Mouse (Mus musculus) hindbrain, embryonic 14.5 days (tissue): ENCODE measurements around the gene Srrt. TPM values are rescaled to one million over a fixed set of nuclear protein-coding genes. Genes with fewer than 3 reads are reported as not detected.
A peak's percentile ranks its signal among the peaks of the same experiment; 100 is the strongest.

ENCODE experiments used
- ATAC-seq: fragments of 200-750 bp; cut with Nextera tagmentation; 2 replicates; pipeline ENCODE4 v1.8.0; 2017; ENCODE audit warnings: moderate number of reproducible peaks, mild to moderate bottlenecking, moderate TSS enrichment, moderate library complexity; ENCODE audit not compliant: low FRiP score
- DNase-seq: peaks from one replicate; pipeline ENCODE4 v3.0.0-alpha.2; 2015; ENCODE audit warnings: low spot score
- H3K27ac ChIP-seq: fragments of 300-500 bp; sonication (generic); 2 replicates; pipeline ENCODE4 v1.5.1; 2014; ENCODE audit warnings: mild to moderate bottlenecking, moderate library complexity
- H3K27me3 ChIP-seq: fragments of 300-500 bp; sonication (generic); 2 replicates; pipeline ENCODE4 v1.6.1; 2014; ENCODE audit warnings: mild to moderate bottlenecking, low read length, mixed read lengths; ENCODE audit not compliant: control insufficient read depth, insufficient read depth
- H3K36me3 ChIP-seq: fragments of 300-500 bp; sonication (generic); replicated peaks from 2 replicates; pipeline ENCODE4 v1.6.1; 2014; ENCODE audit not compliant: control insufficient read depth, insufficient read depth
- H3K4me1 ChIP-seq: fragments of 300-500 bp; sonication (generic); replicated peaks from 2 replicates; pipeline ENCODE4 v1.6.1; 2014; ENCODE audit warnings: antibody characterized with exemption, low read length, mixed read lengths; ENCODE audit not compliant: control insufficient read depth, insufficient read depth
- H3K4me2 ChIP-seq: fragments of 300-500 bp; sonication (generic); replicated peaks from 2 replicates; pipeline ENCODE4 v1.6.1; 2014; ENCODE audit warnings: mild to moderate bottlenecking, moderate library complexity
- H3K4me3 ChIP-seq: fragments of 300-500 bp; sonication (generic); replicated peaks from 2 replicates; pipeline ENCODE4 v1.5.1; 2014; ENCODE audit warnings: mild to moderate bottlenecking, low read length
- H3K9ac ChIP-seq: fragments of 300-500 bp; sonication (generic); 2 replicates; pipeline ENCODE4 v1.6.1; 2014
- H3K9me3 ChIP-seq: fragments of 300-500 bp; sonication (generic); 2 replicates; pipeline ENCODE4 v1.6.1; 2016; ENCODE audit warnings: low read length; ENCODE audit not compliant: control insufficient read depth
- WGBS: fragments of 180-500 bp; shearing (Covaris S2); extraction: QIAGEN DNeasy Blood & Tissue Kit; methylation state at CpG from one replicate; pipeline ENCODE4 v1.1.7; 2014; 5-methylcytosine and 5-hydroxymethylcytosine counted together
- polyA plus RNA-seq: library from polyadenylated mRNA; unstranded; fragments of >200 nt; fragmentation: Nextera tagmentation; extraction: Ambion mirVana; gene quantifications from 2 replicates; pipeline ENCODE4 v1.2.1, GENCODE M21; 2014

Gene Srrt
- polyA plus RNA-seq, 1 experiment from 2014 or later: 75.0 TPM

DNA sequence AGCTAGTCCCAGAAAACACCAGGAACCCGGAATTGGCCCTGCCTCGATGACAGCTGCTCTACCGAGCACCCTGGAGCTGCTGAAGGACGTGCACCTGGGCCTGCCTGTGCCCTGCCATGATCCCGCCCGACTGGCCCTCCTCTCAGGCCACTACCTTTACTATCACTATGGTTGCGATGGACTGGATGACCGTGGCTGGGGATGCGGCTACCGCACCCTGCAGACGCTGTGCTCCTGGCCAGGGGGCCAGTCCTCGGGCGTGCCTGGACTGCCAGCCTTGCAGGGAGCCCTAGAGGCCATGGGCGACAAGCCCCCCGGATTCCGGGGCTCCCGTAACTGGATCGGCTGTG, 12.8 kb downstream of the Srrt start:
- Histone ChIP-seq H3K4me1 (peaks cover 16% of the 10 kb centered on the region), H3K9me3 (no peaks in the 10 kb centered on the region), H3K27me3 (peaks cover 23% of the 10 kb centered on the region), H3K36me3 (peaks cover 51% of the 10 kb centered on the region), H3K4me3 (peak overlapping the region; percentile 47), H3K9ac (peak overlapping the region; percentile 80), H3K4me2 (peak overlapping the region; percentile 94), H3K27ac (peak overlapping the region; percentile 85)
- ATAC-seq (peak; percentile 52), DNase-seq (no peak)
- 8% methylated on average over 18 of the region's 18 CpGs for WGBS

DNA sequence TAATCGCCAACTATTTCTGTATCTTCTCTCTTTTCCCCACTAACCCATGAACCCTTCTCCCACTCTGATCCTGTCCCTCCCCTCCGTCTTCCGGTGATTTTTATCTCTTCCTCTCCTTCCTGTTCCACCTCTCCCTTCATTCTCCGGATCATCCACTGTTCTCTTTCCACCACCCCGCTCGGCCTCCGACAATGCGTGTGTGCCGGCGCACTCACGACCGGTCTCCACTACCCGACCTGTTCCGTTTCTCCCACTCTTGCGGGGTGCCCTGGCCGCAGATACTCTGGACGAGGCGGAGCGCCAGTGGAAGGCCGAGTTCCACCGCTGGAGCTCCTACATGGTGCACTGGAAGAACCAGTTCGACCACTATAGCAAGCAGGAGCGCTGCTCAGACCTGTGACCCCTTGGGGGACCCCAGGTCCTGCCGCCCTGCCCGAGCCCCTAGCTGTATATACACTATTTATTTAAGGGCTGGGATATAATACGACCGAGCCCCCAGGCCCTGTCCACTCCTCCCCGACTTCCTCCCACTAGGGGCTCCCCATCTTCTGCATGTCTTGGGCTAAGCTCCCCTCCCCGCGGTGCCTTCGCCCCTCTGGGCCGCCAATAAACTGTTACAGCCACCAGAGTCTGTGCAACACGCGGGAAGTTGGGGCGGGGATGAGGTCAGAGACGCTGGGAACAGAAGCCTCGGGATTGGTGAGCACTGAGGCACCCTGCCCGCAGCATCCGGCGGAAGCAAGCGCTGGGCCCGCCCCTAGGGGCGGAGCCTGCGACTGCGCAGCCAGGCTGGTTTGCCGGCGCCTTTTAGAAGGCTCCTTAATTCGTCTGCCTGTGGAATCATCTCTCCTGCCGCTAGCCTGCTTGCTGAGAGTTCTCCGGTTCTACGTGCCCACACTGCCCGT, 13.4 kb downstream of the Srrt start, which contains the start of gene Ufsp1:
Gene Ufsp1 (plus strand): TSS at position 791 of the 905 bp plus-strand sequence.
- peaks cover 29% of the 10 kb centered on the region for H3K27me3 ChIP-seq
- ATAC-seq: peak; percentile 96
- peak within 1 kb of the TSS; percentile 85 for H3K27ac ChIP-seq
- under 1% methylated on average over 52 of the region's 52 CpGs for WGBS
- peak; percentile 97 for DNase-seq
- H3K9me3 ChIP-seq: no peaks in the 10 kb centered on the region
- peak within 1 kb of the TSS; percentile 80 for H3K9ac ChIP-seq
- peaks cover 45% of the 10 kb centered on the region for H3K36me3 ChIP-seq
- peaks cover 21% of the 10 kb centered on the region for H3K4me1 ChIP-seq
- peak within 1 kb of the TSS; percentile 94 for H3K4me2 ChIP-seq
- H3K4me3 ChIP-seq: peak within 1 kb of the TSS; percentile 47

DNA sequence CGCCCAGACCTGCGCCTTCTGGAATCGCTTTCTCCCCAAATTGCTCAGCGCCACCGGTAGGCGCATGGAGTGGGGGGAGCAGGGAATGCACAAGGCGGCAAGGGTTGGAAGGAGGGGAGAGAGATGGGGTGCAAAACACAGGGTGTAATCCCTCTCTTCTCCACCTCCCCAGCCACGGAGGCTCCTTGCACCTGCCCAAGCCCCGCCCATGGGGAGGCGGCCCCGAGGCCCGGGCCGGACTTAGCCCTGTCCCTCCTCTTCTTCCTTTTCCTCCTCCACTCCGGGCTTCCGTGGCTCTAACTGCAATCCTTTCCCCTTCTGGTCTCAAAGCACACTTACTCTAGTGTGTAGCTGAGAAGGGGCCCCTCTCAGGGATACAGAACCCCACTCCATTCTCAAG, 14.2 kb downstream of the Srrt start:
- Histone ChIP-seq H3K4me1 (peaks cover 25% of the 10 kb centered on the region), H3K27me3 (peaks cover 33% of the 10 kb centered on the region)
- under 1% methylated on average over 15 of the region's 15 CpGs for WGBS

DNA sequence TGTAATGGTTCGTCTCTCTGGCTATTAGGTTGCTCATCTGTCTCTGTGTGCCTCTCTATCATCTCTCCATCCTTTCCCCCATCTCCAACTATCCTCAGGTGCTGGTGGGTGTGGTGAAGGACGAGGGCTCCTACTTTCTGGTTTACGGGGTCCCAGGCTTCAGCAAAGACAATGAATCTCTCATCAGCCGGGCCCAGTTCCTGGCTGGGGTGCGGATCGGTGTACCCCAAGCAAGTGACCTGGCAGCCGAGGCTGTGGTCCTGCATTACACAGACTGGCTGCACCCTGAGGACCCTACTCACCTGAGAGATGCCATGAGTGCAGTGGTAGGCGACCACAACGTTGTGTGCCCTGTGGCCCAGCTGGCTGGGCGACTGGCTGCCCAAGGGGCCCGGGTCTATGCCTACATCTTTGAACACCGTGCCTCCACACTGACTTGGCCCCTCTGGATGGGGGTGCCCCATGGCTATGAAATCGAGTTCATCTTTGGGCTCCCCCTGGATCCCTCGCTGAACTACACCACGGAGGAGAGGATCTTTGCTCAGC, 16.0 kb downstream of the Srrt start:
- Histone ChIP-seq H3K4me1 (peaks cover 34% of the 10 kb centered on the region), H3K27me3 (peaks cover 38% of the 10 kb centered on the region), H3K4me2 (no peak overlapping the region), H3K9ac (no peak overlapping the region), H3K4me3 (no peak overlapping the region), H3K27ac (no peak overlapping the region), H3K36me3 (peaks cover 18% of the 10 kb centered on the region), H3K9me3 (no peaks in the 10 kb centered on the region)
- 83% methylated on average over 15 of the region's 15 CpGs for WGBS
- no peak for DNase-seq
- ATAC-seq: no peak

More for the DNA sequence above, 14.2 kb downstream of the Srrt start:
- Histone ChIP-seq H3K9me3 (no peaks in the 10 kb centered on the region), H3K9ac (peak overlapping the region; percentile 67), H3K36me3 (peaks cover 37% of the 10 kb centered on the region), H3K4me3 (peak overlapping the region; percentile 47), H3K27ac (peak overlapping the region; percentile 84), H3K4me2 (peak overlapping the region; percentile 94)
- ATAC-seq (no peak), DNase-seq (peak; percentile 49)

DNA sequence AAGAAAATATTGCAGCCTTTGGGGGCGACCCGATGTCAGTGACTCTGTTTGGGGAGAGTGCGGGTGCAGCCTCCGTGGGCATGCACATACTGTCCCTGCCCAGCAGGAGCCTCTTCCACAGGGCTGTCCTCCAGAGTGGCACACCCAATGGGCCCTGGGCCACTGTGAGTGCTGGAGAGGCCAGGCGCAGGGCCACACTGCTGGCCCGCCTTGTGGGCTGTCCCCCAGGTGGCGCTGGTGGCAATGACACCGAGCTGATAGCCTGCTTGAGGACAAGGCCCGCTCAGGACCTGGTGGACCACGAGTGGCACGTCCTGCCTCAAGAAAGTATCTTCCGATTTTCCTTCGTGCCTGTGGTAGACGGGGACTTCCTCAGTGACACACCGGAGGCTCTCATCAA, 16.8 kb downstream of the Srrt start:
- Histone ChIP-seq H3K4me3 (no peak overlapping the region), H3K4me2 (peak overlapping the region; percentile 97; the same call in 1 of the 2 replicates)

DNA sequence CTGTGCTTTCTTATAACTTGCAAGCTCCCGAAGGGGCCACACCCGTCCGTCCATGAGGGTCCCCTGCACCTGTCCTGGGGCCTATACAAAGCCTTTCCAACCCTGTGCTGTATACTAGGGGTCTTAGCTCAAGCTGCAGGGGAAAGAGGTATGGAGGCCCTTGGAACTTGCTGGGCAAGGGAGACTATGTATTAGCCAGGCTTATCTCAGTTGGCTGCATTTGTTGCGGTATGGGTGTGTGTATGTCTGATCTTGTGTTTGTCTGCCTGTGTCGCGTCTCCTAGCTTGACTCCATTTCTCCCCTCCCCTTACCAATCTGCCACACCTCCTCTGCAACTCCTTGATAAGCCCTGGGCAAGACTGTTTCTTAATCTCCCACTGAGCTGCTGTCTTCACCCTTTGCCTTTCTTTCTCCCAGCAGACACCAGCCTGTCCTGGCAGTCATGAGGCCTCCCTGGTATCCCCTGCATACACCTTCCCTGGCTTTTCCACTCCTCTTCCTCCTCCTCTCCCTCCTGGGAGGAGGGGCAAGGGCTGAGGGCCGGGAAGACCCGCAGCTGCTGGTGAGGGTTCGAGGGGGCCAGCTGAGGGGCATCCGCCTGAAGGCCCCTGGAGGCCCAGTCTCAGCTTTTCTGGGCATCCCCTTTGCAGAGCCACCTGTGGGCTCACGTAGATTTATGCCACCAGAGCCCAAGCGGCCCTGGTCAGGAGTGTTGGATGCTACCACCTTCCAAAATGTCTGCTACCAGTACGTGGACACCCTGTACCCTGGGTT, 17.7 kb downstream of the Srrt start:
- peak overlapping the region; percentile 97 for H3K4me2 ChIP-seq
- H3K27ac ChIP-seq: no peak overlapping the region
- H3K27me3 ChIP-seq: peaks cover 38% of the 10 kb centered on the region
- peak overlapping the region; percentile 51 for H3K4me3 ChIP-seq
- no peaks in the 10 kb centered on the region for H3K9me3 ChIP-seq
- H3K36me3 ChIP-seq: 0 out of 2 replicates have a peak, but pooled peaks cover 2% of the 10 kb centered on the region
- H3K9ac ChIP-seq: peak overlapping the region; percentile 49; the same call in 1 of the 2 replicates
- peaks cover 34% of the 10 kb centered on the region for H3K4me1 ChIP-seq
- 58% methylated on average over 13 of the region's 13 CpGs for WGBS
- DNase-seq (no peak), ATAC-seq (no peak)

More for the DNA sequence above, 16.8 kb downstream of the Srrt start:
- no peak for DNase-seq
- Histone ChIP-seq H3K9ac (no peak overlapping the region; the same call in 1 of the 2 replicates), H3K27ac (no peak overlapping the region), H3K9me3 (no peaks in the 10 kb centered on the region), H3K4me1 (peaks cover 39% of the 10 kb centered on the region), H3K27me3 (peaks cover 38% of the 10 kb centered on the region), H3K36me3 (peaks cover 11% of the 10 kb centered on the region)
- WGBS: 26% methylated on average over 15 of the region's 15 CpGs
- no peak for ATAC-seq

DNA sequence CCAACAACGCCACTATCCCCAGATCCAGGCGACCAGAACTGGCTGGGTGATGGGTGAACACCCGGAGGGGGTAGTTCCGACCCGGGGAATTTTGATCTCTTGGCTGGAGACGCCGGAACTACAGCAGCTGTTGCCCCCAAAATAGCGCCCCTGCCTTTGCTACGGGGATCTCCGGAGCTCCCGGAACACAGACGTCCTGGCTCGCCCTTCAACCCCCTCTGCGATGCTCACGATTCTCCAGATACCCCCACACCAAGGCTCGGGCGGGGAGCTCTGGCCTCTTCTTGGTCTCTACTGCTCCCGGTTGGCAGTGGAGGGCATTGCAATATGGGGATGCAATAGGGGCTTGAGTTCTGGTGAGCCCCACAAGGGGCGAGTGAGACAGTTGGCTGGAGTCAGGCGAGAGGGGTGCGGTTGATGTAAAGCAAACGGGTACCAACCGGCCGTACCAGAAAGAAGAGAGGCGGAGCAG, 18.4 kb downstream of the Srrt start:
- no peak overlapping the region for H3K27ac ChIP-seq
- 4% methylated on average over 25 of the region's 25 CpGs for WGBS

DNA sequence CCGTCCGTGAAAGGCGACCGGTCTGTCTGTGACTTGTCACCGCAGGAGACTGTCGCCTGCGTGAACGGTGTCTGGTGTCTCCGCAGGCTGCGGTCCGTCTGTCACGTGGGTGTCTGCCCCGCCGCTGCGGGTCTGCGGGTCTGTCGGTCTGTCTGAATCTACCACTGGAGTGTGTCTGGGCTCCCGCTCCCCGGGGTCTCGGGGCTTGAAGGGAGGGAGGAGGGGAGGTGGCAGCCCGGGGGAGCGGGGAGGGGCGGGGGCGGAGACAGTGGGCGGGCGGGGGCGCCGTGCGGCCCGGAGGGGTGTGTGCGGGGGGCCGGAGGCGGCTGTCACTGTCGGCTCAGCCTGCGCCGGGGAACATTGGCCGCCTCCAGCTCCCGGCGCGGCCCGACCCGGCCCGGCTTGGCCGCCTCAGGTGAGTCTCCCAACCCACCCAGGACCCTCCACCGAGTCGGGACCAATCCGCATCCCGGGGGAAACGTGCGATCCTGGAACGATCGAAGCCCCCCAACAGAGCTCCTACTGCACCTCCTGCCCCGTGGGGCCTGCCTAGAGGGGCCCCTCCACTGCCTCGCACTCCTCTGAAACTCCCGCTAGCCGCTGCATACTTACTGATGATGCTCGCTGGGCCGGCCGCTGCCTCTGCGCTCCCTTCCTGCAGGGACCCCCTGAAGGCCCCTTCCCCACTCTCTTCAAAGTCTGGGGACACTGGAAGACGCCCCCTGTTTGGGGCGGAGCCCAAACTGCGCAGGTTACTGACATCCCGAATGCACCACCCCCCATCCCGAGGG, 19.3 kb downstream of the Srrt start:
- H3K36me3 ChIP-seq: no peaks in the 10 kb centered on the region
- H3K27me3 ChIP-seq: peaks cover 38% of the 10 kb centered on the region
- peaks cover 24% of the 10 kb centered on the region for H3K4me1 ChIP-seq
- peak overlapping the region; percentile 97 for H3K4me2 ChIP-seq
- H3K9ac ChIP-seq: peak overlapping the region; percentile 68
- peak overlapping the region; percentile 51 for H3K4me3 ChIP-seq
- ATAC-seq: no peak
- H3K9me3 ChIP-seq: no peaks in the 10 kb centered on the region
- peak; percentile 37 for DNase-seq
- H3K27ac ChIP-seq: peak overlapping the region; percentile 77
- WGBS: under 1% methylated on average over 54 of the region's 65 CpGs

More for the DNA sequence above, 18.4 kb downstream of the Srrt start:
- Histone ChIP-seq H3K4me2 (peak overlapping the region; percentile 97), H3K4me3 (peak overlapping the region; percentile 51), H3K4me1 (peaks cover 31% of the 10 kb centered on the region), H3K9me3 (no peaks in the 10 kb centered on the region), H3K9ac (peak overlapping the region; percentile 49; the same call in 1 of the 2 replicates), H3K36me3 (no peaks in the 10 kb centered on the region), H3K27me3 (peaks cover 38% of the 10 kb centered on the region)
- peak; percentile 37 for DNase-seq
- ATAC-seq: no peak
